Mouse (Mus musculus) midbrain, embryonic 14.5 days (tissue): ENCODE data around the gene Cd300lg. TPM values are rescaled to one million over a fixed set of nuclear protein-coding genes. Genes with fewer than 3 reads are reported as not detected.

Experiments
- ATAC-seq: fragments of 200-750 bp; cut with Nextera tagmentation; 2 replicates; pipeline ENCODE4 v1.8.0; 2017; ENCODE audit warnings: moderate number of reproducible peaks, moderate library complexity; ENCODE audit not compliant: low FRiP score, low TSS enrichment
- DNase-seq: peaks from one replicate; pipeline ENCODE4 v3.0.0-alpha.2; 2015
- H3K27ac ChIP-seq: fragments of 300-500 bp; sonication (generic); replicated peaks from 2 replicates; pipeline ENCODE4 v1.5.1; 2014; ENCODE audit warnings: mild to moderate bottlenecking, low read depth, low read length, moderate library complexity
- H3K27me3 ChIP-seq: fragments of 300-500 bp; sonication (generic); 2 replicates; pipeline ENCODE4 v1.6.1; 2014; ENCODE audit warnings: low read length, control low read depth, mixed read lengths; ENCODE audit not compliant: control insufficient read depth, insufficient read depth
- H3K36me3 ChIP-seq: fragments of 300-500 bp; sonication (generic); 2 replicates; pipeline ENCODE4 v1.6.1; 2014; ENCODE audit warnings: low read length, control low read depth; ENCODE audit not compliant: control insufficient read depth, insufficient read depth
- H3K4me1 ChIP-seq: fragments of 300-500 bp; sonication (generic); 2 replicates; pipeline ENCODE4 v1.6.1; 2014; ENCODE audit warnings: mild to moderate bottlenecking, antibody characterized with exemption, low read length, control low read depth; ENCODE audit not compliant: control insufficient read depth, insufficient read depth
- H3K4me2 ChIP-seq: fragments of 300-500 bp; sonication (generic); 2 replicates; pipeline ENCODE4 v1.6.1; 2014; ENCODE audit warnings: mild to moderate bottlenecking, low read length, moderate library complexity
- H3K4me3 ChIP-seq: fragments of 300-500 bp; sonication (generic); replicated peaks from 2 replicates; pipeline ENCODE4 v1.5.1; 2014; ENCODE audit warnings: low read depth, low read length
- H3K9ac ChIP-seq: fragments of 300-500 bp; sonication (generic); replicated peaks from 2 replicates; pipeline ENCODE4 v1.6.1; 2014; ENCODE audit warnings: mild to moderate bottlenecking, low read length, moderate library complexity
- H3K9me3 ChIP-seq: fragments of 300-500 bp; sonication (generic); 2 replicates; pipeline ENCODE4 v1.6.1; 2016; ENCODE audit warnings: low read length, control low read depth, mixed read lengths; ENCODE audit not compliant: control insufficient read depth
- WGBS: fragments of 180-500 bp; shearing (Covaris S2); extraction: QIAGEN DNeasy Blood & Tissue Kit; methylation state at CpG from one replicate; pipeline ENCODE4 v1.1.7; 2014; 5-methylcytosine and 5-hydroxymethylcytosine counted together
- polyA plus RNA-seq: library from polyadenylated mRNA; unstranded; fragments of >200 nt; fragmentation: Nextera tagmentation; extraction: Ambion mirVana; gene quantifications from 2 replicates; pipeline ENCODE4 v1.2.1, GENCODE M21; 2014

Gene Cd300lg
- polyA plus RNA-seq, 1 experiment from 2014 or later = 0.17 TPM

GRCm38 (mm10) chr11:102028087-102028816 is 13.1 kb upstream of the Cd300lg start, which contains the start of gene Mpp3:
Gene Mpp3 (minus strand): TSS chr11:102028461.
- H3K27me3 ChIP-seq = no peaks in the 10 kb centered on the region
- WGBS = 77% methylated on average over 6 of the region's 6 CpGs
- peak within 1 kb of the TSS; percentile 91 for H3K27ac ChIP-seq
- peak within 1 kb of the TSS; percentile 64 for H3K4me2 ChIP-seq
- peak within 1 kb of the TSS; percentile 84 for H3K9ac ChIP-seq
- H3K4me3 ChIP-seq = peak within 1 kb of the TSS; percentile 68
- ATAC-seq (no peak), DNase-seq (no peak)
- peaks cover 27% of the 10 kb centered on the region for H3K4me1 ChIP-seq
- peaks cover under 1% of the 10 kb centered on the region; the same call in 1 of the 2 replicates for H3K36me3 ChIP-seq
- H3K9me3 ChIP-seq = no peaks in the 10 kb centered on the region

DNA sequence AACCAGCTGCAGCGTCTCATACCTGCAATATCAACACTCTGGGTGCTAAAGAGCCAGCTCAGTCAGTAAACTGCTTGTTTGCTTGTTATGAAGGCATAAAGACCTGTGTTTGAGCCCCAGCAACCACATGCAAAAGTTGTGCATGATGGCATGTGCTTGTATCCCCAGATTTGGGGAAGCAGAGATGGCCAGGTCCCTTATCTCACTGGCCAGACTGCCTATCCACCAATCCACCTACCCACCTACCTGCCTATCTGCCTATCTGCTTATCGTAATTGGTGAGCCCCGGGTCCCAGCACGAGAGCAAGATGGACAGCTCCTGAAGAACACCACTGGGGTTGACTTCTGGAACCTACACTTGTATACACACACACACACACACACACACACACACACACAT is 12.0 kb upstream of the Cd300lg start:
- Histone ChIP-seq H3K9me3 (no peaks in the 10 kb centered on the region), H3K9ac (no peak overlapping the region), H3K36me3 (no peaks in the 10 kb centered on the region), H3K4me2 (no peak overlapping the region), H3K4me1 (peaks cover 24% of the 10 kb centered on the region), H3K27ac (no peak overlapping the region), H3K27me3 (no peaks in the 10 kb centered on the region), H3K4me3 (no peak overlapping the region)
- ATAC-seq = no peak
- 86% methylated on average over 4 of the region's 4 CpGs for WGBS
- no peak for DNase-seq

GRCm38 (mm10) chr11:102029966-102030365 is 11.3 kb upstream of the Cd300lg start:
- no peak for DNase-seq
- Histone ChIP-seq H3K27ac (no peak overlapping the region), H3K36me3 (no peaks in the 10 kb centered on the region), H3K4me1 (peaks cover 22% of the 10 kb centered on the region), H3K9me3 (no peaks in the 10 kb centered on the region), H3K4me2 (no peak overlapping the region), H3K27me3 (no peaks in the 10 kb centered on the region), H3K4me3 (no peak overlapping the region), H3K9ac (no peak overlapping the region)
- WGBS = 30% methylated on average over 7 of the region's 7 CpGs
- ATAC-seq = no peak

GRCm38 (mm10) chr11:102031149-102031548 is 10.2 kb upstream of the Cd300lg start:
- Histone ChIP-seq H3K4me2 (no peak overlapping the region), H3K4me1 (peaks cover 13% of the 10 kb centered on the region), H3K9ac (no peak overlapping the region), H3K27ac (no peak overlapping the region), H3K9me3 (no peaks in the 10 kb centered on the region), H3K4me3 (no peak overlapping the region), H3K27me3 (no peaks in the 10 kb centered on the region), H3K36me3 (no peaks in the 10 kb centered on the region)
- DNase-seq (no peak), ATAC-seq (no peak)
- 82% methylated on average over 7 of the region's 7 CpGs for WGBS

DNA sequence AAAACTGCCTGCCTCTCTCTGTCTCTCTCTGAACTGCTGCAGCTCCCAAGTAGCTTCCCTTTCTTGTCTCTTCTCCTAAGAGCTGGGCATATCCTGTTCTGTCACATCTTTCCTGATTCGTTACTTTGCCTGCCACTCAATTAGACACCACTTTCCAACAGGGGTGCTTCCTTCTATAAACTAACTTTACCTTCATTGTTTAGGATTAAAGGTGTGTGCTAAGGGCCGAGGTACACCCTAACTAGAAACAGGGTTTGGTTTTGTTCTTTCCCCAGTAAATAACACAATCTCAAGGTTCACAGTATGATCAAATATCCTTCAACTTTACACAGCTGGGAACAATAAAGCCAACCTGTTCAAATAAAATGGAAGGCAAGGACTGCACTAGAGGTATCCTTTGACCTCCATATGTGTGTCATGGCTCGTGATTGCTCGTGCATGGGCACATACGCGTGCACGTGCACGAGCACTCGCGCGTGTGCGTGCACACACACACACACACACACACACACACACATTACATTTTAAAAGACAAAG is 8.2 kb upstream of the Cd300lg start:
- DNase-seq = no peak
- H3K4me1 ChIP-seq = peaks cover 6% of the 10 kb centered on the region; the same call in 1 of the 2 replicates
- H3K4me3 ChIP-seq = no peak overlapping the region
- no peak for ATAC-seq
- H3K9ac ChIP-seq = no peak overlapping the region
- no peak overlapping the region for H3K27ac ChIP-seq
- no peaks in the 10 kb centered on the region for H3K27me3 ChIP-seq
- H3K4me2 ChIP-seq = no peak overlapping the region
- H3K36me3 ChIP-seq = no peaks in the 10 kb centered on the region
- no peaks in the 10 kb centered on the region for H3K9me3 ChIP-seq
- WGBS = 92% methylated on average over 12 of the region's 12 CpGs

DNA sequence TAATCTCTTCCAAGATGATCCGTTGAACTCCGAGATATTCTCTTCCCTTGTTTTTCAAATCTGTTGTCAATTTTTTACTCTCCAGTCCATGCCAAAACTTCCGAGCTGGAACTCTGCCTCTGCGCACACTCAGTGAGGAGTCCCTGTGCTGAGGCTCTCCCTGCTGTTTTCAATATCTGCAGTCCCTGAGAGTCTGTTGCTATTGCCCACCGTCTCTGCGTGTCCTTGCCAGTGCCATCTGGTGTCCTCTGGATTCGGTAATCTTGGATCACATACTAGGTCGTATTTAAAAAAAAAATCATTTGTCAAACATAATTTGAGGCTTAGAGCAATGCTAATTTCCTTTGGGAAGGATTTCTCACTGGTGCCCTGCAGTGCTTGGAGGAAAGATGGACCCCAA is 6.4 kb upstream of the Cd300lg start:
- Histone ChIP-seq H3K9ac (no peak overlapping the region), H3K36me3 (no peaks in the 10 kb centered on the region), H3K4me2 (no peak overlapping the region), H3K4me1 (peaks cover 2% of the 10 kb centered on the region; the same call in 1 of the 2 replicates), H3K27ac (no peak overlapping the region), H3K27me3 (no peaks in the 10 kb centered on the region), H3K4me3 (no peak overlapping the region), H3K9me3 (no peaks in the 10 kb centered on the region)
- WGBS = 66% methylated on average over 8 of the region's 8 CpGs
- ATAC-seq (no peak), DNase-seq (no peak)

- WGBS = 73% methylated on average over 5 of the region's 5 CpGs
- H3K4me2 ChIP-seq = no peak overlapping the region
- H3K27ac ChIP-seq = no peak overlapping the region
- H3K4me3 ChIP-seq = no peak overlapping the region
- no peaks in the 10 kb centered on the region for H3K27me3 ChIP-seq
- H3K4me1 ChIP-seq = no peaks in the 10 kb centered on the region
- H3K36me3 ChIP-seq = no peaks in the 10 kb centered on the region
- ATAC-seq (no peak), DNase-seq (no peak)
- H3K9ac ChIP-seq = no peak overlapping the region
- no peaks in the 10 kb centered on the region for H3K9me3 ChIP-seq
Observed at GRCm38 (mm10) chr11:102035456-102035960, 5.8 kb upstream of the Cd300lg start.

- DNase-seq (no peak), ATAC-seq (no peak)
- Histone ChIP-seq H3K36me3 (no peaks in the 10 kb centered on the region), H3K4me3 (no peak overlapping the region), H3K4me2 (no peak overlapping the region), H3K9ac (no peak overlapping the region), H3K9me3 (no peaks in the 10 kb centered on the region), H3K27me3 (no peaks in the 10 kb centered on the region), H3K27ac (no peak overlapping the region), H3K4me1 (no peaks in the 10 kb centered on the region)
- 85% methylated on average over 7 of the region's 7 CpGs for WGBS
Observed at GRCm38 (mm10) chr11:102036336-102036735, 5.0 kb upstream of the Cd300lg start.

GRCm38 (mm10) chr11:102037789-102038188 is 3.5 kb upstream of the Cd300lg start:
- H3K4me3 ChIP-seq = no peak overlapping the region
- whole genome bisulfite sequencing = 76% methylated on average over 6 of the region's 6 CpGs
- H3K9ac ChIP-seq = no peak overlapping the region
- no peak overlapping the region for H3K27ac ChIP-seq
- H3K27me3 ChIP-seq = no peaks in the 10 kb centered on the region
- DNase-seq (no peak), ATAC-seq (no peak)
- no peak overlapping the region for H3K4me2 ChIP-seq
- no peaks in the 10 kb centered on the region for H3K4me1 ChIP-seq
- H3K9me3 ChIP-seq = no peaks in the 10 kb centered on the region
- H3K36me3 ChIP-seq = no peaks in the 10 kb centered on the region
